Mouse (Mus musculus) cortical plate, adult 2 months (tissue): ENCODE data around the gene Tmem59. TPM values are rescaled to one million over a fixed set of nuclear protein-coding genes. Genes with fewer than 3 reads are reported as not detected.

ENCODE experiments used
- H3K27ac ChIP-seq: fragments of 200-500 bp; 2 replicates; pipeline ENCODE4 v1.5.1; 2012; ENCODE audit warnings: low read length, control low read depth, inconsistent platforms; ENCODE audit not compliant: insufficient read depth
- H3K4me1 ChIP-seq: fragments of 200-500 bp; 2 replicates; pipeline ENCODE4 v1.6.1; 2011; ENCODE audit warnings: low read length; ENCODE audit not compliant: control insufficient read depth, insufficient read depth
- H3K4me3 ChIP-seq: fragments of 200-500 bp; 2 replicates; pipeline ENCODE4 v1.5.1; 2011; ENCODE audit warnings: mild to moderate bottlenecking, low read length, control low read depth; ENCODE audit not compliant: insufficient read depth
- CTCF ChIP-seq: fragments of 200-500 bp; IDR thresholded peaks from 2 replicates; pipeline ENCODE4 v1.5.1; 2011; ENCODE audit warnings: mild to moderate bottlenecking, control low read depth, low read length; ENCODE audit not compliant: insufficient read depth; ENCODE audit errors: extremely low read depth
- POLR2A ChIP-seq: fragments of 200-500 bp; IDR thresholded peaks from 2 replicates; pipeline ENCODE4 v1.6.1; 2011; ENCODE audit warnings: mild to moderate bottlenecking, low read length, control low read depth; ENCODE audit not compliant: insufficient read depth; ENCODE audit errors: extremely low read depth
- polyA plus RNA-seq: library from polyadenylated mRNA; depleted of rRNA; stranded (reverse); fragments of >200 nt; gene quantifications from 2 replicates; pipeline ENCODE4 v1.2.3, GENCODE M21; 2012

Gene Tmem59
- polyA plus RNA-seq, 1 experiment, result 224 TPM

DNA sequence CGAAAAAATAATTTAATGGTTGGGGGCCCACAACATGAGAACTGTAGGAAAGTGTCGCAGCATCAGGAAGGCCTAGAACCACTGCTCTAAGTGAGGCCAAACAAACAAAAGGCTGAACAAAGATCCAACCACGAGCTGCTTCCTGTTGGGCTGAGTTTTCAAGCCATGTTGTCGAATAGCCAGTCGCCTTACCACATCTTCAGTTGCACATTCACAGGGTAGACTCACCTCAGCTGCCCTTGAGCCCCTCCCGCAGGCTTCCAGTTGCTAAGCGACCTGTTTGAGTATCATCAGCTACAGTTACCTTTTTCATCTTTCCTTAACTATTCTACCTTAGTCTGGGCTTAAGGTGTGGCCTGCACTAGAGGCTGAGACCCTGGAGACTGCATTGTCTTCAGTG lies 24.8 kb downstream of the Tmem59 start:
- no peak overlapping the region for H3K4me3 ChIP-seq
- TF ChIP-seq CTCF, result no peak
- no peak for TF ChIP-seq POLR2A
- no peak overlapping the region for H3K27ac ChIP-seq
- no peaks in the 10 kb centered on the region for H3K4me1 ChIP-seq

- TF ChIP-seq POLR2A (no peak), CTCF (no peak)
- Histone ChIP-seq H3K4me3 (no peak overlapping the region), H3K4me1 (no peaks in the 10 kb centered on the region), H3K27ac (no peak overlapping the region)
These were observed 28.8 kb downstream of the Tmem59 start for GRCm38 (mm10) chr4:107207016-107207415.

DNA sequence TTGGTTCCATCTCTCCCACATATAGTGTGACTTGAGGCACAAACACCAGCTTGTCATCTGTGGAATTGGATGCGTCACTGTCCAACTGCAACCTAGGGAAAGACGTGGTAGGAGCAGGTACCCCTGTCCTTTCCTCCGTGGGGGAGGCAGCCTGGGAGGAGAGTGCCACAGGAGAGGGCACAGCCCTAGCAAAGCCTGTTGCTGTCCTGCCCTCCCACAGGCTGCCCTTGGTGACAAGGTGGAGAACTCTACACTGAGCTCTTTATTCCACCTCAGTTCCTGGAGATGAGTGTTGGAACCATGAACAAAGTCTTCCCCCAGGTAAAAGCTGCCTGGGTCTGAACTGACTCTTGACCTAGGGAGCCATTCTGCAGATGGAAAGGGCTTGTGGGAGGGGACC lies 30.7 kb downstream of the Tmem59 start, which contains the start of gene Ldlrad1:
Gene Ldlrad1 (plus strand): TSS at position 301 of the 400 bp plus-strand sequence.
- Histone ChIP-seq H3K4me3 (no peak within 1 kb of the TSS), H3K27ac (no peak within 1 kb of the TSS), H3K4me1 (no peaks in the 10 kb centered on the region)
- TF ChIP-seq CTCF, result no peak
- no peak for TF ChIP-seq POLR2A

- Histone ChIP-seq H3K4me1 (no peaks in the 10 kb centered on the region), H3K4me3 (no peak overlapping the region), H3K27ac (no peak overlapping the region)
- no peak for TF ChIP-seq POLR2A
- no peak for TF ChIP-seq CTCF
These were observed 32.4 kb downstream of the Tmem59 start for GRCm38 (mm10) chr4:107210483-107211097.

DNA sequence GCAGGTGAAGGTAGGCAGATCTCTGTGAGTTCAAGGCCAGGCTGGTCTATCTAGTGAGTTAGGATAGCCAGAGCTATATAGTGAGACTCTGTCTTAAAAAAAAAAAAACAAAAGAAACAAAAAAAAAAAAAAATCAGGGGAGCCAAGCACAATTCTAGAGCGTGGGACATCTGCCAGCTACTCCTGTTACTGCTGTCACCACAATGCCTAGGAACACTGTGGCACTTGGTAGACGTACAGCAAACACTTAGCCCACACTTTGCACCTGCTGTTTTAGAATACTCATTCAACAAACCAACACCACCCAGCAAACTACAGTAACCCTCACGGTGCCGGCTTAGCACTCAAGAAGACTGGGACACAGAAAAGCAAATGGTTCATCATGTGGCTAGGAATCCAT lies 33.3 kb downstream of the Tmem59 start:
- TF ChIP-seq CTCF, result no peak
- no peak for TF ChIP-seq POLR2A
- no peak overlapping the region for H3K4me3 ChIP-seq
- no peak overlapping the region for H3K27ac ChIP-seq
- H3K4me1 ChIP-seq, result no peaks in the 10 kb centered on the region

DNA sequence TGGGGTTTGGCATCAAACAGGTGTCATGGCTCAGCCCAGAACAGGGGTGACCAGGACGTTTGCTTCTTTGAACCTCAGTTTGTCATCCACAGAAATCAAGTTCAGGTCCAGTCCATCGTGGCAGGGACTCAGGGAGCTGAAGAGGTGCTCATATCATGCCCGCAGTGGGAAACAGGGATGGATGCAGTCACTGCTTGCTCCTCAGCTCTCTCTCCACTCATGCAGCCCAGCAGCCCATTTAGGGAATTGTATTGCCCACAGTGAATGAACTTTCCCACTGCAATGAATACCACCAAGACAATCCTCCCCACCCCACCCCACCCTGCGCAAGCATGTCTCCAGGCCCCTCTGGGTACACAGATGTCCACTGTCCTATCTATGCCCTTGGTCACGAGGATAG lies 33.7 kb downstream of the Tmem59 start:
- no peaks in the 10 kb centered on the region for H3K4me1 ChIP-seq
- TF ChIP-seq CTCF (no peak), POLR2A (no peak)
- no peak overlapping the region for H3K4me3 ChIP-seq
- no peak overlapping the region for H3K27ac ChIP-seq

DNA sequence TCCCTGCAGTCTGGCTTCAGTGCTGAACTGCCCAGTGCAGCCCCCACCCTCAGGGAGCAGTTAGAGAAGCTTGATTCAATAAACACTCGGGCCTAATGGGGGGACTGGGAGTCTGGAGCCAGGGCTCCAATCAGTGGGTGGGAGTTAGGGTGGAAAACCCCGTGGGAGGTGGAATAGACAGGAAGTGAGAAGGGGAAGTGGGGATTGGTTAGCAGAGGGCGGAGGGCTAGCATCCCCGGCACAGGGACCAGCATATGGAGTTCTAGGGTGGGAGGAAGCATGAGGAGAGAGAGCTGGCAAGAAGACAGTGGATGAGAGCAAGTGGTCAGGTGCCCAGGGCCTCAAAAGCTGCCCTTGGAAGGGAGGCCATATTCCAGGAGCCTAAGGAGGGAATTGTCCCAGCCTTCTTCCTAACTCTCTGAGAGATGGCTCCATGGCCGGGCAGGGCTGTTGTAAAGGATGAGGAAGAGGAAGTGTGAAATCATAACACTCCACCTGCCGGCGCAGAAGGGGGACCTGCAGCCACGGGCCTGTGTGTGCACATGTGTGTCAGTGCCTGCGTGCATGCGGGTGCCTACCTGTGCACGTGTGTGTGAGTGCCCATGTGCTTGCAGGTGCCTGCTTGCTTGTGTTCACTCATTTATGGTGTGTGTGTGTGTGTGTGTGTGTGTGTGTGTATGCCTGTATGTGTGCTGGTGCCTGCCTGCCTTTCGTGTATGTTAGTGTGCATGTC lies 35.2 kb downstream of the Tmem59 start:
- H3K27ac ChIP-seq, result no peak overlapping the region
- no peak overlapping the region for H3K4me3 ChIP-seq
- no peak for TF ChIP-seq POLR2A
- no peaks in the 10 kb centered on the region for H3K4me1 ChIP-seq

- H3K27ac ChIP-seq, result no peak overlapping the region
- H3K4me1 ChIP-seq, result no peaks in the 10 kb centered on the region
- H3K4me3 ChIP-seq, result no peak overlapping the region
- TF ChIP-seq CTCF, result no peak
- TF ChIP-seq POLR2A, result no peak
These were observed 39.4 kb downstream of the Tmem59 start for GRCm38 (mm10) chr4:107217574-107217973.

- H3K27ac ChIP-seq, result no peak overlapping the region
- H3K4me1 ChIP-seq, result no peaks in the 10 kb centered on the region
- no peak overlapping the region for H3K4me3 ChIP-seq
- TF ChIP-seq CTCF, result no peak
- TF ChIP-seq POLR2A, result no peak
These were observed 43.3 kb downstream of the Tmem59 start for GRCm38 (mm10) chr4:107221524-107221923.

- H3K27ac ChIP-seq, result no peak overlapping the region
- H3K4me1 ChIP-seq, result no peaks in the 10 kb centered on the region
- no peak overlapping the region for H3K4me3 ChIP-seq
- TF ChIP-seq POLR2A (no peak), CTCF (no peak)
These were observed 45.3 kb downstream of the Tmem59 start for GRCm38 (mm10) chr4:107223225-107224204.
